Mouse (Mus musculus): Measurements from ENCODE around the gene Slc25a20. TPM values are rescaled to one million over a fixed set of nuclear protein-coding genes. Genes with fewer than 3 reads are reported as not detected.

Gene Slc25a20
- polyA plus RNA-seq, 1 experiment from 2014 or later = 73.6 TPM

DNA sequence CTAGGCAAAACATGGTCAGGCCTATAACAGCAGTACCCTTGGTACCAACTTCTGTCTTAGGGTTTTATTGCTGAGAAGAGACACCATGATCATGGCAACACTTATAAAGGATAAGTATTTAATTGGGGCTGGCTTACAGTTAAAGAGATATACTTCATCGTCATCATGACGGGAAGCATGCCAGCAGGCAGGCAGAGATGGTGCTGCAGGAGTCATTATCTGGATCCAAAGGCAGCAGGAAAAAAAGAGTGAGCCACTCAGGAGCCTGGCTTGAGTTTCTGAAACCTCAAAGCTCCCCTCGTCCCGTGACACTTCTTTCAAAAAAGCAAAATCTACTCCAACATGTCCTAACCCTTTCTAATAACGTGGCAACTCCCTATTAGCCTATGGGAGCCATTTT is 29.5 kb upstream of the Slc25a20 start:
- 91% methylated on average over 5 of the region's 5 CpGs for WGBS
- 0 out of 2 replicates have a peak, but pooled peaks cover 12% of the 10 kb centered on the region for H3K36me3 ChIP-seq (ENCODE audit: insufficient read depth, low read length)
- no peak overlapping the region for H3K4me3 ChIP-seq (replicated peaks; ENCODE audit: low read depth, low read length)
- no peaks in the 10 kb centered on the region for H3K4me1 ChIP-seq (replicated peaks; ENCODE audit: insufficient read depth, low read length)
- H3K4me2 ChIP-seq (ENCODE audit: low read length) = no peak overlapping the region
- ATAC-seq (replicated peaks; ENCODE audit: low FRiP score, low read depth) (no peak), DNase-seq (ENCODE audit: low spot score) (no peak)
- no peaks in the 10 kb centered on the region for H3K9me3 ChIP-seq (replicated peaks; ENCODE audit: low read length)
- TF ChIP-seq CTCF (IDR thresholded peaks at IDR 0.05; ENCODE audit: low read depth) = no peak
- H3K9ac ChIP-seq (ENCODE audit: low read depth, low read length) = no peak overlapping the region
- H3K27ac ChIP-seq = no peak overlapping the region
- no peaks in the 10 kb centered on the region for H3K27me3 ChIP-seq (ENCODE audit: insufficient read depth, low read length)

- no peak for TF ChIP-seq CTCF (IDR thresholded peaks at IDR 0.05; ENCODE audit: low read depth)
- no peak for DNase-seq (ENCODE audit: low spot score)
- H3K27me3 ChIP-seq (ENCODE audit: insufficient read depth, low read length) = no peaks in the 10 kb centered on the region
- no peak overlapping the region for H3K9ac ChIP-seq (ENCODE audit: low read depth, low read length)
- 0 out of 2 replicates have a peak, but pooled peaks cover 12% of the 10 kb centered on the region for H3K36me3 ChIP-seq (ENCODE audit: insufficient read depth, low read length)
- no peaks in the 10 kb centered on the region for H3K9me3 ChIP-seq (replicated peaks; ENCODE audit: low read length)
- H3K4me1 ChIP-seq (replicated peaks; ENCODE audit: insufficient read depth, low read length) = no peaks in the 10 kb centered on the region
- ATAC-seq (replicated peaks; ENCODE audit: low FRiP score, low read depth) = no peak
- no peak overlapping the region for H3K27ac ChIP-seq
- H3K4me3 ChIP-seq (replicated peaks; ENCODE audit: low read depth, low read length) = no peak overlapping the region
- H3K4me2 ChIP-seq (ENCODE audit: low read length) = no peak overlapping the region
- 52% methylated on average over 2 of the region's 2 CpGs for WGBS
Observed at GRCm38 (mm10) chr9:108633846-108634245, 28.0 kb upstream of the Slc25a20 start.

DNA sequence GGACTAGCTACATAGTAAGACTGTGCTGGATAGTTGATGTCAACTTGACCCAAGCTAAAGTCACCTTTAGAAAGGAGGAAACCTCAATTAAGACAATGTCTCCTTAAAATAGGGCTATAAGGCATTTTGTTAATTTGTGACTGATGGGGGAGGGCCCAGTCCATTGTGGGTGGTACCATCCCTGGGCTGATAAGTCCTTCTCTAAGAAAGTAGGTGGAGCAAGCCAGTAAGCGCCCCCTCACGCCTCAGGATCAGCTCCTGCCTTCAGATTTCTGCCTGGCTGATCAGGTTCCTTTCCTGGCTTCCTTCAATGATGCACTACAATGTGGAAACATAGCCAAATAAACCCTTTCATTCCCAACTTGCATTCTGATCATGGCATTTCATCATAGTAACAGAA is 26.5 kb upstream of the Slc25a20 start:
- no peak overlapping the region for H3K9ac ChIP-seq (ENCODE audit: low read depth, low read length)
- no peak overlapping the region for H3K4me2 ChIP-seq (ENCODE audit: low read length)
- H3K27ac ChIP-seq = no peak overlapping the region
- no peak overlapping the region for H3K4me3 ChIP-seq (replicated peaks; ENCODE audit: low read depth, low read length)
- H3K9me3 ChIP-seq (replicated peaks; ENCODE audit: low read length) = no peaks in the 10 kb centered on the region
- no peaks in the 10 kb centered on the region for H3K27me3 ChIP-seq (ENCODE audit: insufficient read depth, low read length)
- H3K4me1 ChIP-seq (replicated peaks; ENCODE audit: insufficient read depth, low read length) = no peaks in the 10 kb centered on the region
- TF ChIP-seq CTCF (IDR thresholded peaks at IDR 0.05; ENCODE audit: low read depth) = no peak
- DNase-seq (ENCODE audit: low spot score) (no peak), ATAC-seq (replicated peaks; ENCODE audit: low FRiP score, low read depth) (no peak)
- H3K36me3 ChIP-seq (ENCODE audit: insufficient read depth, low read length) = peaks cover 13% of the 10 kb centered on the region; the same call in 1 of the 2 replicates
- WGBS = 86% methylated on average over 2 of the region's 2 CpGs

GRCm38 (mm10) chr9:108639825-108640224 is 22.1 kb upstream of the Slc25a20 start:
- Histone ChIP-seq H3K9me3 (replicated peaks; ENCODE audit: low read length) (no peaks in the 10 kb centered on the region), H3K36me3 (ENCODE audit: insufficient read depth, low read length) (peaks cover 17% of the 10 kb centered on the region), H3K27ac (no peak overlapping the region), H3K27me3 (ENCODE audit: insufficient read depth, low read length) (no peaks in the 10 kb centered on the region), H3K4me2 (ENCODE audit: low read length) (no peak overlapping the region), H3K4me1 (replicated peaks; ENCODE audit: insufficient read depth, low read length) (no peaks in the 10 kb centered on the region), H3K9ac (ENCODE audit: low read depth, low read length) (no peak overlapping the region), H3K4me3 (replicated peaks; ENCODE audit: low read depth, low read length) (no peak overlapping the region)
- no peak for ATAC-seq (replicated peaks; ENCODE audit: low FRiP score, low read depth)
- WGBS = 86% methylated on average over 2 of the region's 2 CpGs
- no peak for DNase-seq (ENCODE audit: low spot score)
- TF ChIP-seq CTCF (IDR thresholded peaks at IDR 0.05; ENCODE audit: low read depth) = no peak

DNA sequence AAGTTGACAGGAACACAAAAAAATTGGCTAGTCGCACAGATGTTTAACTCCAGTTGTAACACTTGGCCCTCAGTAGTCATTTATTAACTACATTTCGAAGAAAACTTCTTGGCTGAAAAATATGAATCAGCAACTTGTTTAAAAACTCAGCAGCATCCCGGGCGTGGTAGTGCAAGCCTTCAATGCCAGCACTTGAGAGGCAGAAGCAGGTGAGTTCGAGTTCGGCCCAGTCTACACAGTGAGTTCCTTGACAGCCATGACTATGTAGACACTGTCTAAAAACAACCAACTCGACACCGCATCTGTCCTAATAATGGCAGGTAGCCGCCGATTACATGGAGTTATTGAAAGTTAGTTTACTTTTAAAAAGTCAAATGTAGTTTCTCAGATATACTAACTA is 13.7 kb upstream of the Slc25a20 start:
- 31% methylated on average over 10 of the region's 10 CpGs for WGBS
- H3K4me1 ChIP-seq (replicated peaks; ENCODE audit: insufficient read depth, low read length) = peaks cover 6% of the 10 kb centered on the region
- H3K27ac ChIP-seq = peak overlapping the region; percentile 97
- H3K36me3 ChIP-seq (ENCODE audit: insufficient read depth, low read length) = peaks cover 3% of the 10 kb centered on the region; the same call in 1 of the 2 replicates
- H3K4me2 ChIP-seq (ENCODE audit: low read length) = peak overlapping the region; percentile 79
- no peaks in the 10 kb centered on the region for H3K9me3 ChIP-seq (replicated peaks; ENCODE audit: low read length)
- ATAC-seq (replicated peaks; ENCODE audit: low FRiP score, low read depth) (no peak), DNase-seq (ENCODE audit: low spot score) (peak; percentile 8)
- peak overlapping the region; percentile 88 for H3K9ac ChIP-seq (ENCODE audit: low read depth, low read length)
- H3K4me3 ChIP-seq (replicated peaks; ENCODE audit: low read depth, low read length) = peak overlapping the region; percentile 98
- no peak for TF ChIP-seq CTCF (IDR thresholded peaks at IDR 0.05; ENCODE audit: low read depth)
- no peaks in the 10 kb centered on the region for H3K27me3 ChIP-seq (ENCODE audit: insufficient read depth, low read length)

GRCm38 (mm10) chr9:108648611-108649560 is 13.0 kb upstream of the Slc25a20 start, which contains the start of gene Arih2:
Gene Arih2, minus strand, starts transcription at chr9:108649386.
- DNase-seq (ENCODE audit: low spot score) (peak; percentile 96), ATAC-seq (replicated peaks; ENCODE audit: low FRiP score, low read depth) (peak; percentile 98)
- Histone ChIP-seq H3K9ac (ENCODE audit: low read depth, low read length) (peak within 1 kb of the TSS; percentile 88), H3K4me2 (ENCODE audit: low read length) (peak within 1 kb of the TSS; percentile 79), H3K27ac (peak within 1 kb of the TSS; percentile 97), H3K36me3 (ENCODE audit: insufficient read depth, low read length) (no peaks in the 10 kb centered on the region), H3K4me3 (replicated peaks; ENCODE audit: low read depth, low read length) (peak within 1 kb of the TSS; percentile 98), H3K4me1 (replicated peaks; ENCODE audit: insufficient read depth, low read length) (peaks cover 6% of the 10 kb centered on the region), H3K27me3 (ENCODE audit: insufficient read depth, low read length) (no peaks in the 10 kb centered on the region), H3K9me3 (replicated peaks; ENCODE audit: low read length) (no peaks in the 10 kb centered on the region)
- no peak for TF ChIP-seq CTCF (IDR thresholded peaks at IDR 0.05; ENCODE audit: low read depth)
- under 1% methylated on average over 109 of the region's 112 CpGs for WGBS
